Mouse (Mus musculus) heart, postnatal 0 days (tissue): Measurements from ENCODE around the gene Kif1b. TPM values are rescaled to one million over a fixed set of nuclear protein-coding genes. Genes with fewer than 3 reads are reported as not detected.

Experiments used
- ATAC-seq: fragments of 200-750 bp; cut with Nextera tagmentation; 2 replicates; pipeline ENCODE4 v1.8.0; 2017; ENCODE audit warnings: low read depth, moderate number of reproducible peaks, moderate library complexity; ENCODE audit not compliant: insufficient read depth
- DNase-seq: peaks from one replicate; pipeline ENCODE4 v3.0.0-alpha.2; 2016; ENCODE audit warnings: low spot score
- H3K27ac ChIP-seq: fragments of 300-500 bp; sonication (generic); 2 replicates; pipeline ENCODE4 v1.5.1; 2014; ENCODE audit warnings: low read depth, mild to moderate bottlenecking
- H3K27me3 ChIP-seq: fragments of 300-500 bp; sonication (generic); 2 replicates; pipeline ENCODE4 v1.6.1; 2014; ENCODE audit warnings: low read length, mixed read lengths; ENCODE audit not compliant: control insufficient read depth, insufficient read depth
- H3K36me3 ChIP-seq: fragments of 300-500 bp; sonication (generic); replicated peaks from 2 replicates; pipeline ENCODE4 v1.6.1; 2014; ENCODE audit warnings: low read length, mixed read lengths; ENCODE audit not compliant: control insufficient read depth, insufficient read depth
- H3K4me1 ChIP-seq: fragments of 300-500 bp; sonication (generic); 2 replicates; pipeline ENCODE4 v1.6.1; 2014; ENCODE audit warnings: antibody characterized with exemption; ENCODE audit not compliant: control insufficient read depth, insufficient read depth
- H3K4me2 ChIP-seq: fragments of 300-500 bp; sonication (generic); 2 replicates; pipeline ENCODE4 v1.6.1; 2014; ENCODE audit warnings: low read depth, mild to moderate bottlenecking, low read length, moderate library complexity
- H3K4me3 ChIP-seq: fragments of 300-500 bp; sonication (generic); 2 replicates; pipeline ENCODE4 v1.5.1; 2014; ENCODE audit warnings: low read depth, low read length
- H3K9ac ChIP-seq: fragments of 300-500 bp; sonication (generic); replicated peaks from 2 replicates; pipeline ENCODE4 v1.6.1; 2014; ENCODE audit warnings: low read depth, low read length, mixed read lengths
- H3K9me3 ChIP-seq: fragments of 300-500 bp; sonication (generic); replicated peaks from 2 replicates; pipeline ENCODE4 v1.6.1; 2016; ENCODE audit warnings: low read length; ENCODE audit not compliant: control insufficient read depth
- CTCF ChIP-seq: IDR thresholded peaks from 2 replicates; pipeline ENCODE4 v1.5.1; 2016; ENCODE audit warnings: antibody characterized with exemption, control low read depth, low read depth
- EP300 ChIP-seq: IDR thresholded peaks from 2 replicates; pipeline ENCODE4 v1.6.1; 2016; ENCODE audit warnings: antibody characterized with exemption, low read depth
- WGBS: fragments of 180-500 bp; shearing (Covaris S2); extraction: QIAGEN DNeasy Blood & Tissue Kit; methylation state at CpG from one replicate; pipeline ENCODE4 v1.1.7; 2014; 5-methylcytosine and 5-hydroxymethylcytosine counted together
- polyA plus RNA-seq: library from polyadenylated mRNA; unstranded; fragments of >200 nt; fragmentation: Nextera tagmentation; extraction: Ambion mirVana; gene quantifications from 2 replicates; pipeline ENCODE4 v1.2.1, GENCODE M21; 2015
- total RNA-seq: library from RNA; depleted of rRNA; stranded (reverse); fragments of >200 nt; gene quantifications from 2 replicates; pipeline ENCODE4 v1.2.3, GENCODE M21; 2014; ENCODE audit warnings: low replicate concordance

Gene Kif1b
- total and polyA plus RNA-seq, 2 experiments from 2014 or later: 45.0 to 63.3 TPM

- TF ChIP-seq CTCF: no peak
- no peak for TF ChIP-seq EP300
- no peaks in the 10 kb centered on the region for H3K27me3 ChIP-seq
- H3K4me2 ChIP-seq: no peak overlapping the region
- 87% methylated on average over 3 of the region's 3 CpGs for WGBS
- no peak overlapping the region for H3K27ac ChIP-seq
- DNase-seq (no peak), ATAC-seq (no peak)
- no peaks in the 10 kb centered on the region for H3K9me3 ChIP-seq
- no peak overlapping the region for H3K9ac ChIP-seq
- H3K36me3 ChIP-seq: peaks cover 73% of the 10 kb centered on the region
- peaks cover 11% of the 10 kb centered on the region; the same call in 1 of the 2 replicates for H3K4me1 ChIP-seq
- no peak overlapping the region for H3K4me3 ChIP-seq
These were observed 48.6 kb downstream of the Kif1b start for GRCm38 (mm10) chr4:149258926-149259325.

GRCm38 (mm10) chr4:149256511-149257300 is 50.8 kb downstream of the Kif1b start:
- no peak overlapping the region for H3K9ac ChIP-seq
- 91% methylated on average over 15 of the region's 15 CpGs for WGBS

GRCm38 (mm10) chr4:149255277-149256270 is 51.9 kb downstream of the Kif1b start:
- WGBS: 25% methylated on average over 13 of the region's 13 CpGs
- Histone ChIP-seq H3K9ac (no peak overlapping the region), H3K36me3 (peaks cover 79% of the 10 kb centered on the region), H3K27ac (peak overlapping the region; percentile 68), H3K9me3 (no peaks in the 10 kb centered on the region), H3K4me2 (no peak overlapping the region; the same call in none of the 2 replicates), H3K4me1 (peaks cover 11% of the 10 kb centered on the region; the same call in 1 of the 2 replicates), H3K27me3 (no peaks in the 10 kb centered on the region), H3K4me3 (no peak overlapping the region)
- ATAC-seq (peak; percentile 47), DNase-seq (peak; percentile 43)
- no peak for TF ChIP-seq EP300
- TF ChIP-seq CTCF: no peak

More at GRCm38 (mm10) chr4:149256511-149257300, 50.8 kb downstream of the Kif1b start:
- Histone ChIP-seq H3K4me3 (no peak overlapping the region), H3K9me3 (no peaks in the 10 kb centered on the region), H3K36me3 (peaks cover 72% of the 10 kb centered on the region), H3K27ac (no peak overlapping the region; the same call in 1 of the 2 replicates), H3K27me3 (no peaks in the 10 kb centered on the region), H3K4me2 (no peak overlapping the region), H3K4me1 (peaks cover 11% of the 10 kb centered on the region; the same call in 1 of the 2 replicates)
- TF ChIP-seq EP300 (no peak), CTCF (no peak)
- DNase-seq (no peak), ATAC-seq (no peak)

- ATAC-seq (no peak), DNase-seq (no peak)
- H3K9me3 ChIP-seq: no peaks in the 10 kb centered on the region
- H3K4me3 ChIP-seq: no peak overlapping the region
- no peak overlapping the region for H3K9ac ChIP-seq
- H3K4me1 ChIP-seq: peaks cover 11% of the 10 kb centered on the region; the same call in 1 of the 2 replicates
- no peaks in the 10 kb centered on the region for H3K27me3 ChIP-seq
- H3K36me3 ChIP-seq: peaks cover 84% of the 10 kb centered on the region
- H3K4me2 ChIP-seq: no peak overlapping the region
- 78% methylated on average over 4 of the region's 4 CpGs for WGBS
- H3K27ac ChIP-seq: peak overlapping the region; percentile 68
- TF ChIP-seq CTCF: no peak
- TF ChIP-seq EP300: no peak
These were observed 52.7 kb downstream of the Kif1b start for GRCm38 (mm10) chr4:149254827-149255226.

- H3K9me3 ChIP-seq: no peaks in the 10 kb centered on the region
- H3K27ac ChIP-seq: no peak overlapping the region
- no peak overlapping the region for H3K4me2 ChIP-seq
- no peak for ATAC-seq
- H3K27me3 ChIP-seq: no peaks in the 10 kb centered on the region
- peaks cover 96% of the 10 kb centered on the region for H3K36me3 ChIP-seq
- H3K9ac ChIP-seq: no peak overlapping the region
- DNase-seq: no peak
- TF ChIP-seq EP300: no peak
- TF ChIP-seq CTCF: no peak
- no peaks in the 10 kb centered on the region for H3K4me1 ChIP-seq
- 88% methylated on average over 1 of the region's 1 CpGs for WGBS
- H3K4me3 ChIP-seq: no peak overlapping the region
These were observed 58.2 kb downstream of the Kif1b start for GRCm38 (mm10) chr4:149249311-149249710.
